Comparison of ENCODE assay signal across 8 mouse cellular contexts in genomic region chr9:51076300-51076978, GRCm38 (mm10). TPM values are rescaled to one million over a fixed set of nuclear protein-coding genes. Genes with fewer than 3 reads are reported as not detected.
A peak's percentile ranks its signal among the peaks of the same experiment; 100 is the strongest.
DNase-seq lines count a peak whose midpoint lies in the region; ATAC-seq and TF ChIP-seq lines count a peak whose summit lies in the region.

No protein-coding gene starts in this region.

- no peaks in the 10 kb centered on the region for H3K27me3 ChIP-seq in stomach, embryonic 15.5 days (replicated peaks)

- H3K36me3 ChIP-seq in stomach, embryonic 15.5 days: no peaks in the 10 kb centered on the region

- H3K9ac ChIP-seq in stomach, embryonic 15.5 days: peak overlapping the region; percentile 42; the same call in 1 of the 2 replicates

- H3K27ac ChIP-seq in left cerebral cortex, adult 2 months: peak overlapping the region; percentile 58; the same call in 1 of the 2 replicates
- H3K27ac ChIP-seq in stomach, embryonic 15.5 days: no peak overlapping the region

- H3K9me3 ChIP-seq in stomach, embryonic 15.5 days: no peaks in the 10 kb centered on the region

- peaks cover 14% of the 10 kb centered on the region; the same call in 1 of the 2 replicates for H3K4me1 ChIP-seq in stomach, embryonic 15.5 days

- peak overlapping the region; percentile 88 for H3K4me2 ChIP-seq in stomach, embryonic 15.5 days

- TF ChIP-seq CTCF in left cerebral cortex, adult 2 months (IDR thresholded peaks at IDR 0.05): no peak

- intact Hi-C loops in left cerebral cortex, adult 2 months (cut with DNase I): no loop called here
- intact Hi-C loops in left cerebral cortex, postnatal 14 days (cut with DNase I): no loop called here

- peak overlapping the region; percentile 45 for H3K4me3 ChIP-seq in left cerebral cortex, adult 2 months
- peak overlapping the region; percentile 54 for H3K4me3 ChIP-seq in stomach, embryonic 15.5 days (replicated peaks)

- ATAC-seq in stomach, embryonic 15.5 days (ENCODE audit: insufficient read depth, low FRiP score, low read depth): peak; percentile 54

- DNase-seq in left cerebral cortex, adult 2 months (ENCODE audit: extremely low spot score in 1 of 2, low spot score in 2 of 2): no peak
- no peak for DNase-seq in left cerebral cortex, postnatal 14 days (ENCODE audit: low spot score in 2 of 2)
- peak; percentile 23 for DNase-seq in cerebellum, adult 9-10 months
- DNase-seq in heart, adult 18-20 months: peak; percentile 23 to 56
- peak; percentile 3 for DNase-seq in kidney, adult 9 months
- DNase-seq in lung, postnatal 4 days: peak; percentile 27 to 28
- DNase-seq in frontal cortex, postnatal 25 days (ENCODE audit: low spot score in 2 of 2): no peak

- WGBS in stomach, embryonic 15.5 days: under 1% methylated on average over 17 of the region's 17 CpGs

RNA-seq across cellular contexts. Expression of gene Layn, which starts 0.5 kb away (rescaled TPM):
- total RNA-seq in left cerebral cortex, adult 2 months (2021): 1 to 10 TPM; 6.8 to 7.4 TPM
- total RNA-seq in left cerebral cortex, postnatal 14 days (2021): 10 to 100 TPM in 1 of 2 experiments, 1 to 10 TPM in 1; 8.1 to 10.3 TPM
- total RNA-seq in heart, adult 18-20 months (2021): 1 to 10 TPM; 5.5 to 5.9 TPM
- 4.7 TPM in 2 replicates for polyA plus RNA-seq in stomach, embryonic 15.5 days (2015; fragmentation: Nextera tagmentation; extraction: Ambion mirVana)

RNA-seq across cellular contexts. Expression of gene Btg4, which starts 15.7 kb away (rescaled TPM):
- not detected for total RNA-seq in left cerebral cortex, adult 2 months (2021)
- not detected for total RNA-seq in left cerebral cortex, postnatal 14 days (2021)
- not detected for total RNA-seq in heart, adult 18-20 months (2021)
- not detected in 2 replicates for polyA plus RNA-seq in stomach, embryonic 15.5 days (2015; fragmentation: Nextera tagmentation; extraction: Ambion mirVana)

RNA-seq across cellular contexts. Expression of gene 4833427G06Rik, which starts 25.4 kb away (rescaled TPM):
- not detected for total RNA-seq in left cerebral cortex, adult 2 months (2021)
- not detected for total RNA-seq in left cerebral cortex, postnatal 14 days (2021)
- total RNA-seq in heart, adult 18-20 months (2021): under 1 TPM in 1 of 2 experiments, not detected in 1; 0.69 TPM
- polyA plus RNA-seq in stomach, embryonic 15.5 days (2015; fragmentation: Nextera tagmentation; extraction: Ambion mirVana): not detected in 2 replicates

Comparison
In these comparisons a context has a peak if more than half of its experiments do, and no peak if none do; other contexts are left out.
1. DNase-seq: peak in cerebellum, adult 9-10 months (single experiment), heart, adult 18-20 months (2 of 2), kidney, adult 9 months (single experiment) and lung, postnatal 4 days (2 of 2); none in left cerebral cortex, adult 2 months (0 of 2), left cerebral cortex, postnatal 14 days (0 of 2) and frontal cortex, postnatal 25 days (0 of 2).